Mouse (Mus musculus): Measurements from ENCODE around the gene Rbm24.

Rbm24 gene

DNA sequence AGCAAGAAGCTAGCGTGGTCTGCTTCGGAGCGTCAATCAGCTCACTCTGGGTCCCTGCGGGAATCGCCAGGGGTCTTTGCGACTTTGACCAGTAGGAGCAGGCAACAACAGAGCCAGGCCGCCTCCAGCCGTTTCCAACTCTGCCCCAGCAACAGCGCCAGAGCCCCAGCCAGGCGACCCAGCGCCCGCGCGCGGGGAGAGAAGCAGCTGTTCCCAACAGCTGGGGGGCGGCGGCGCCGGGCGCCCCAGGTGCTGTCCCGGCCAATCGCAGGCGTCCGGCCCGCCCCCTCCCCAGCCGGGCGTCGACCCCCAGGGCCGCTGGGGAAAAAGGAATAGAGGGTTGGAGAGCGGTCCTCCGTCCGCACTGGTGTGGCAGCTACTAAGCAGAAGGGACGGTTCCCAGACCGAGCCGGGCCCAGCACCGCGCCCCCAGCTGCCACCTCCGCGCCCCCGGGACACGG, at the start of gene Rbm24:
TSS of gene Rbm24 (plus strand) at position 294 of the 461 bp plus-strand sequence.
- DNase-seq (ENCODE audit: low spot score in 2 of 2), result peak; percentile 23 to 43

GRCm38 (mm10) chr13:46372884-46373283, 45.4 kb upstream of the Rbm24 start:
- DNase-seq (ENCODE audit: low spot score in 2 of 2), result no peak

- no peak for DNase-seq (ENCODE audit: low spot score in 2 of 2)
Measured at GRCm38 (mm10) chr13:46375371-46375770, 42.9 kb upstream of the Rbm24 start.

DNA sequence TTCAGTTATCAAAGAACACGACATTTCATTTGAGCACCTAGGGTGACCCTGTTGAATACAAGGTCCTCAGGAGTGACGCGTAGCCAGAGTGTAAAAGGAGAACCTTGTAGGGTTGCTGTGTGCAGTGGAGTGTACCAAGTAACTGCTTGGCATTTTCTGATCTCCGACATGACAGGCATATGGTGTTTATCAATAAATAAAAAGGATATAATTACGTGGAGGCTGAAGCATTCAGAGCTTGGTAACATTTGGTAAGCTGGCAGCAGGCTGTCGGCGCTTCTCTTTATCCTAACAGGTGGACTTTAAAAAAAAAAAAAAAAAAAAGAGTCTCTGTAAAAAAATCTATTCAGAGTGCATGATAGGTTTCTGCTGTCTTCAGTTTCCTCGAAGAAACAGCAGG, 30.8 kb upstream of the Rbm24 start:
- no peak for DNase-seq (ENCODE audit: low spot score in 2 of 2)

GRCm38 (mm10) chr13:46391654-46392053, 26.6 kb upstream of the Rbm24 start:
- DNase-seq (ENCODE audit: low spot score in 2 of 2), result no peak

- no peak for DNase-seq (ENCODE audit: low spot score in 2 of 2)
Measured at GRCm38 (mm10) chr13:46392893-46393292, 25.3 kb upstream of the Rbm24 start.

DNA sequence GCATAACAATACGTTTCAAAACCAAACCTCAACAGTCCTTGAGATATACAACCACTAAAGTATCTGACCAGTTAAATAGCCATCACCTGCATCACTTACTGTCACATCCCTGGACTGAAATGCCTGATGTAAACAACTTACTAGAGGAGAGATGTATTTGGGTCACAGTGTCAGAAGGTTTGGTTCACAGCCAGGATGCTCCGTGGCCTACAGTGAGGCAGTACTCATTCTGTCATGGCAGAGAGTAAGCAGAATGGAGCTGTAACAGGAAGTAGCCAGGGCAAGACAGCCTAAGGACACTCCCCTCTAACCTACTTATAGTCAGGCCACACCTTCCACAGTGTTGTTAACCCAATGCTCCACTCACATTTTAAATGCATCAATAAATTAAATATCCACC, 24.3 kb upstream of the Rbm24 start:
- no peak for DNase-seq (ENCODE audit: low spot score in 2 of 2)

- no peak for DNase-seq (ENCODE audit: low spot score in 2 of 2)
Measured at GRCm38 (mm10) chr13:46397235-46397634, 21.0 kb upstream of the Rbm24 start.

- DNase-seq (ENCODE audit: low spot score in 2 of 2), result no peak
Measured at GRCm38 (mm10) chr13:46407151-46407550, 11.1 kb upstream of the Rbm24 start.

GRCm38 (mm10) chr13:46412247-46412646, 6.0 kb upstream of the Rbm24 start:
- no peak for DNase-seq (ENCODE audit: low spot score in 2 of 2)

DNA sequence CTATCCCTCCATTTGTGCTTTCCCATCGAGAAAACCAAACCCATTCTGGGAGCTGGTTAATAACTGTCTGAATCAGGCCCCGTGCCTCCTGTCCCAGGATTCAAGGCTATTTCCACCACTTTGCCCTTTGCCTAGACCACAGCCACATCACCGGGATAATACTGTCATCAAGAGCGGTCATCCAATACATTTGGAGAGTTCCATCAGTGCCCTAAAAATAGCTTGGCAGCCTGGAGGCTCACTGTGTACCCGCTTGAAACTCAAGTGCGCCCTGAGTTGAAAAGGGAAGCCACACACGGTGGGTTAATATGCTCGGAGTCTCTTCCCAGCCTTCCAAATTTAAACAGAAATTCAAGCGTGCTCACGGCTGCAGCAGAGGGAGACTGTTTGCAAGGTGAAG, 4.6 kb upstream of the Rbm24 start:
- no peak for DNase-seq (ENCODE audit: low spot score in 2 of 2)

DNA sequence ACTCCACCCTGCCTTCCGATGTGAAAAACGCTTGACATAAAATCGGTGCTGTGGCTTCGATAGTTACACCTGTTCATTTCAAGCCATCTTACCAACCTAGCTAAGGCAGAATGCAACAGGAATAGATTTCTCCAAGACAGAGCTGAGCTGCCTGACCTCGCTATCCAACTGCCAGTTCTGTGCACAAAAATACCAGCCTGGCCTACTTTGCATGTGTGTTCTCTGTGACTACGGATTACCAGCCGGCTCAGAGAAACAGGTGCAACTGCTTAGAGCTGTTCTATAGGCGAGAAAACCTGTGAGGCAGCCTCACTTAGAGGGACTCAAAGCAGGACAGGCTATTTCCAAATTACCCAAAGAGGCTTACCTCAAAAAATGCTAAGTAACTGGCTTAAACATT, 4.2 kb upstream of the Rbm24 start:
- no peak for DNase-seq (ENCODE audit: low spot score in 2 of 2)

DNA sequence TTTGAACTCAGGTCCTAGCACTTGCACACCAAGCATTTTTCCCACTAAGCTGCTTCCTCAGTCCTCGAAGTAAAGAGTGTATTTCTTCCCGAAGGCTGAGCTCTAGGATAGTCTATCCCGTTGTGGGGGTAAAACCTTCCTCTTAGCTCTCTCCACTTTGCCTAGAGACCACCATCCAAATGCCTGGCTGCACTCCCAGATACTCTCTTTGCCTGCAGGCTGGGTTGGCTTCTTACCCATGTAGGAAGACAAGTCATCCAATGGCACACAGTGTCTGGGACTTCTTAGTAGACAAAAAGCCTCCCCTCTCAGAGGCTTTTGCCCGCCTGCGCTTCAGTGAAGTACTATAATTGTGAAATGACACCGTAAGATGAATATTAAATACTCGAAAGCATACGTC, 2.2 kb upstream of the Rbm24 start:
- DNase-seq (ENCODE audit: low spot score in 2 of 2), result no peak

GRCm38 (mm10) chr13:46417594-46417993, 640 bp upstream of the Rbm24 start:
- no peak for DNase-seq (ENCODE audit: low spot score in 2 of 2)

DNA sequence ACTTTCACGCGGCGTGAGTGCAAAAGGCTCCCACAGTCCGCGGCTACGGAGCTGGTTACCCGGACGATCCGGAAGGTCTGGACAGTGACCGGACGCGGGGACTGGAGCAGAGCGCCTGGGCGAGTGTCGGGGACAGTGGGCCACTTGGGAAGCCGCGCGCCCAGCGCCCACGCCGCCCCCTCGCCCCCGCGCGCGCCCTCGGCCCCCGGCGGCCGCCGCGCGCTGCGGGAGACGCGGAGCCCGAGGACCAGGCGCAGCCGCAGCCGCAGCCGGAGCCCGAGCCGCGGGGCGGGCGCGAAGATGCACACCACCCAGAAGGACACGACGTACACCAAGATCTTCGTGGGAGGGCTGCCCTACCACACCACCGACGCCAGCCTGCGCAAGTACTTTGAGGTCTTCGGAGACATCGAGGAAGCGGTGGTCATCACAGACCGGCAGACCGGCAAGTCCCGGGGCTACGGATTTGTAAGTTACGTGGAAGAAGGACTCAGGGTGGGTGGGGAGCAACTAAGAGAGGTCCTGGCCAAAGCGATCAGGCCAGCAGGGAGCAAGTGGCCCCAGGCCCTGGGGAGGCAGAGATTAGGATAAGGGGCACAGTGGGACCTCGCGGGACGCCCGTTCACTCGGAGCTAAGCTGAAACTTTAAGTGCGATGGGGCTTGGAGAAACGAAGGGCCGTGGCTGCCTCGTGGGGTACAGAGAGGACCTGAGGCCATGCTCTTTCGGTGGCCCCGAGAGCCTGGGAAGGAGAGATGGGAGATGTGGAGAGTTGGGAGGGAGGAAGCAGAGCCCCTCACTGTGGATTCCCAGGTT, 704 bp downstream of the Rbm24 start:
- peak in 1 of 2 experiments; percentile 27 for DNase-seq (ENCODE audit: low spot score in 2 of 2)

DNA sequence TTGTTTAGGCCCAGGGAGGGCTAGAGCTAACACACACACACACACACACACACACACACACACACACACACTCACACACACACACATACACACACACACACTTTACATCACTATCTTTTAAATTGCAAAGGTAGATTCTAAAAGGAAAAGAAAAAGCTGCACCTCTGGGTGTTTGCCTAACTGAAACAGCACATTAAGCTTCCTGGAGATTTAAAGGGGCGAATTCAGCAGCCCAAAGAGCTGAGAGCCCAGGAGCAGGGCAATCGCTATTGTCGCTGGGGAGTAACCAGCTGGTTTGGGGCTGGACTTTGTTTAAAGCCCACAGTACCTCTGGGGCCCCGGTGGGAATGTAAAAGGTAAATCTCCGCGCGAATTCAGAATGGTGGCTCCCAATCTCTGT, 1.4 kb downstream of the Rbm24 start:
- no peak for DNase-seq (ENCODE audit: low spot score in 2 of 2)

DNA sequence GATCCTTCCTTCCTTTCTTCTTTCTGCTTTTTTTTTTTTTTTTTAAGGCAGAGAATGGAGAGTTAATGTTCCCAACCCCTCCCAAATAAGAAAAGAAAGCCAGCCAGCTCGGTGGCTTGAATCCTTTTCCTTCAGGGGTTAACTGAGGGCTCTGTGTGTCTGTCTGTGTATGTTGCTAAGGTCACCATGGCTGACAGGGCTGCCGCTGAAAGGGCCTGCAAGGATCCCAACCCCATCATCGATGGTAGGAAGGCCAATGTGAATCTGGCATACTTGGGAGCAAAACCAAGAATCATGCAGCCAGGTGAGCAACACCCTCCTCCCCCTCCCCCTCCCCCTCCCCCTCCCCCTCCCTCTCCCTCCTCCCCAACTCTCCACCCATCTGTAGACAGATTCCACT, 1.9 kb downstream of the Rbm24 start:
- no peak for DNase-seq (ENCODE audit: low spot score in 2 of 2)

DNA sequence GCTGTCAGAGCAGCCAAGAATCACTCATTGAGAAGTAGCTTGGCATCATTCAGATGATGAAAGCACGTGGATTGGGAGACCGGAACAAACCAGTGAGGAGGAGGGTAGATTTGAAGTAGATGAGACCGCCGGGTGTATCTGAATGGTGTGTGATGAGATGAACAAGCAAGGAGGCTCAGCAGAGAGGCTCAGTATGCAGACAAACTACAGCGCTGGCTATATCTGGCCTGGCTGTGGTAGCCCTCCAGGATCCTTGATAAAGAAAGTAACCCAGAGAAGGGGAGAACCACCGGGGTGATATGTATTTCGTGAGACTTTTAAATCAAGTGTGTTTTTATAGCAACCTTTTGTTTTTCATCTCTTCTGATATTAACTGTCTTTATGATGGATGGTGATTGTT, 5.6 kb downstream of the Rbm24 start:
- DNase-seq (ENCODE audit: low spot score in 2 of 2), result no peak

DNA sequence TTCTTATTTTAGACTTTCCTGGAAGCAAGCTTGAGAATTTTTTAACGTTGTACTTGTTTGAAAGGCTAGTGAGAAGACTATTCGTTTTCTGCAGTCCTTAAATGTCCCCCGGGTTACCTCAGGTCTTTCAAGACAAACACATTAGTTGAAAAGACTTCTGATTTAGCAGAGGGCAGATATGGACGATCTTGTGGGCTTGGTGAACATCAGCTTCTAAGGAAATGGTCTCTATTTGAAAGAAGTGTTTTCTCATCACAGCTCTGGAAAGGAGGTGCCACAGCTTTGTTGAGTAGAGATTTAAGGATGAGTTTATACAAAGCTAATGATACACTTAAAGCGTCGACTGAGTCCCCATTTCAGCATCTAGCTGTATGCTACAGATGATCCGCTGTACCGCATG, 6.1 kb downstream of the Rbm24 start:
- DNase-seq (ENCODE audit: low spot score in 2 of 2), result no peak

DNA sequence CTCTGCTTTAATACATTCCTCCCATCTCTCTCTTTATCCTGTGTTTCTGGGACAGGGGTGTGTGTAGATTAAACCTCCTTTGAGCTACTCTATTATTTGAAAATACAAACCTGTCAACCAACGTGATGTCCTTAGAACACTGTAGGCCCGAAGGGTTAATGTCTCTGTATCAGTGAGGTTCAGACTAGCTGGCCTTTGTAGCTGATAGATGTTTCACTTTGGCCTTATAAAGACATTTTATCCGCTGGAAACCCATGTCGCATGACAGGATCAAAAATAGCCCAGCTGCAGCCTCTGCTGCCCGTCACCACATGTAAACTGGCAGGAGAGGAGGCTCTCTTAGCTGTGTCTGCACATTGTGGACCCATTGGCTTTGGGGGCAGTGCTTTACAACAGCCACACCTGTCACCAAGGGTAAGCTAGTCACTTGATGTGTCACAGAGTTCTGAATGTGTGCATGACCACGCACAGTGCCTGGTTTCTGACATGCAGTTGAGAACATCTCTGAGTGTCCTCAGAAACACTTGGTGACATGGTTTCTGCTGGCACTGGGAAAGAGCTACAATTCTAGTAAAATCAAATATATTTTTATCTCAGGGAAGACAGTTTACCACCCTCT, 8.5 kb downstream of the Rbm24 start:
- no peak for DNase-seq (ENCODE audit: low spot score in 2 of 2)

DNA sequence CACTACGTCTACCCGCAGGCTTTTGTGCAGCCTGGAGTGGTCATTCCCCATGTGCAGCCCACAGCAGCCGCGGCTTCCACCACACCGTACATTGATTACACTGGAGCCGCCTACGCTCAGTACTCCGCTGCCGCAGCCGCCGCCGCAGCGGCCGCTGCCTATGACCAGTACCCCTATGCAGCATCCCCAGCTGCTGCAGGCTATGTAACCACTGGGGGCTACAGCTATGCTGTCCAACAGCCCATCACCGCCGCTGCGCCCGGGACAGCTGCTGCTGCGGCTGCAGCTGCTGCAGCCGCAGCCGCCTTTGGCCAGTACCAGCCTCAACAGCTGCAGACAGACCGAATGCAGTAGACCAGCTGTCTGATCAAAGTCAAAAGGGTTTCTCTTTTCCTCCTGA, 10.7 kb downstream of the Rbm24 start:
- no peak for DNase-seq (ENCODE audit: low spot score in 2 of 2)

DNA sequence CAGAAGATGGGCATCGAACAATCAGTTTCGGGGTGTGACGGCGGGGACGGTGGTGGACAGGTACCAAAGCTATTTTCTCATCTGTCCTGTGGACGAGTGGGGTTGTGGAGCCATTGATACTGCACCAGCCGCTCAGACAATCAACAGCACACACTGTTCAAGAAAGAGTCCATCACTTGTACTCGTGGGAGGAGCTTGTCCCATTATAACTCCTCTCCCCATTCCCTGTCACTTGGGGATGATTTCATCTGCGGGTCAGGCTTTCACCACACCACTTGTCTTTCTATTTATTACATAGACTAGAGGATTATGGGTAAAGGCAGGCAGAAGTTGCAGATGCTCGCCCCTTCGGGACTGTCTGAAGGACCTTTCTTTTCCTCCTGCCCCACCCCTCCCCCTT, 11.6 kb downstream of the Rbm24 start:
- DNase-seq (ENCODE audit: low spot score in 2 of 2), result no peak

DNA sequence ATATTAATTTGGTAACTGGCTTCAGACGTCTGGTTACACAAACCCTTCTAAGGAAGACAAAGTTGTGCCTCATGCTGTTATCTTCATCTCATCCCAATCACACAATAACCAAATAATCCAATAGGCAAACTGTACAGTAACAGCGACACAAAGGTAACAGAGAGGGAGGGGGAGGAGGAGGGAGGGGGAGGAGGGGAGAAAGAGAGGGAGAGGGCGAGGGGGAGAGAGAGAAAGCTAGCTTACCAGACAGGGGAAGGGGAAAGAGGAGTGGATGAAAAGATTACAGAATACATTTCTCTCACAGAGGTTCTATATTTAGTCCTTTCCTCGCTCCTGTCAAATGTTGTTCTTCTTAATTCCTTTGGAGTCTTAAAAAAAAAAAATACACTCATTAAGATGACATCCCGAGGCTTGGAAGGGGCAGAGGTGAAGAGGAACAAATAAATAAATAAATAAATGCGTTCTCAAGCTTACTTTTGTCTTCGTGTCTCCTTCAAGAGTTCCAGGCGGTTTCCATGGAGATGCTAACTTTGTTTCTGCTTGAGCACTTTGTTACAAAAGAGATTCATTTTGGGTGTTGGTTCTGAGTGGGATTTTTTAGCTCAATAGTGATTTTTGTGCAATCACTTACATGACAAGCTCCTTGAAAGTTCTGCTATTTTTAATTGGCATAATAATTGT, 15.8 kb downstream of the Rbm24 start:
- no peak for DNase-seq (ENCODE audit: low spot score in 2 of 2)

All from frontal cortex, postnatal 10 days (tissue).